Mouse (Mus musculus): ENCODE results near the gene Kcnj16. TPM values are rescaled to one million over a fixed set of nuclear protein-coding genes. Genes with fewer than 3 reads are reported as not detected.

Gene Kcnj16
- polyA plus RNA-seq, 1 experiment from 2014 or later = 1.8 TPM

DNA sequence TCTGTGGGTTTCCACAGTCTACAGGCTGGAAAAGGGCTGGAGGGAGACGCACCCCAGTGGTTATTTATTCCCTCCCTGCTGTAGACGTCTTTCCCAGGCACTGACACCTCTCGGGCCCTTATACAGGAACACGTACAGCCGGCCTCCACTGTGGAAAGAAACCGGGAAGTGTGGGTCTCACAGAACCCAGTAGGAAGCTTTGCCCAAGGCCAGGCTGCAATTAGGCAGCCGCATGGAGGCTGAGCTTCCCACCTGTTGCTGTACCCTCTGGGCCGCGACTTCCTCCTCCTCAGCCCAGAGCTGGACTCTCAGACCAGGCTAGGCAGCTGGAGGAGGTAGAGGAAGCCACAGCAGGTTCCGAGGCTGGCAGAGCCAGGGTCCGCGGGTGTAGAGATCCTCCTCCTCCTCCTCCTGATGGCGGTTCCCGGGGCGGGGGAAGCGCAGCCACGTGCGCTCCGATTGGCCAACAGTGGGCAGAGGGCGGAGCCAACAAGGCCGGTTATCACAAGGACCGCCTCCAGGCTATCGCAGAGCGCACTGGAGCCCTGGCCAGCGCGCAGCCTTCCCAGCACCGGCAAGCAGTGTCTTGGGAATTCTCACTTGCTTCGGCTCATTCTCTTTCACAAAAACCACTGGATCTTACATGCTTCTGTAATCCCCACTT lies 97.9 kb downstream of the Kcnj16 start, which contains the start of gene Kcnj2:
Gene Kcnj2, plus strand, starts transcription at position 530 of the 664 bp plus-strand sequence.
- H3K9ac ChIP-seq (ENCODE audit: low read depth, low read length) = peak within 1 kb of the TSS; percentile 57
- WGBS = 0% methylated on average over 28 of the region's 28 CpGs
- peak within 1 kb of the TSS; percentile 72 for H3K4me3 ChIP-seq (ENCODE audit: low read depth, low read length)
- ATAC-seq = peak; percentile 98
- H3K36me3 ChIP-seq (ENCODE audit: control insufficient read depth, insufficient read depth, low read length) = no peaks in the 10 kb centered on the region
- H3K4me2 ChIP-seq (ENCODE audit: low read length) = peak within 1 kb of the TSS; percentile 84
- no peaks in the 10 kb centered on the region for H3K9me3 ChIP-seq (replicated peaks; ENCODE audit: control insufficient read depth, low read length, poor library complexity, severe bottlenecking)
- no peaks in the 10 kb centered on the region; the same call in 1 of the 2 replicates for H3K4me1 ChIP-seq (ENCODE audit: control insufficient read depth, insufficient read depth, low read length)
- H3K27ac ChIP-seq (ENCODE audit: low read length) = peak within 1 kb of the TSS; percentile 62
- H3K27me3 ChIP-seq (ENCODE audit: control insufficient read depth, insufficient read depth, low read depth, low read length) = no peaks in the 10 kb centered on the region

DNA sequence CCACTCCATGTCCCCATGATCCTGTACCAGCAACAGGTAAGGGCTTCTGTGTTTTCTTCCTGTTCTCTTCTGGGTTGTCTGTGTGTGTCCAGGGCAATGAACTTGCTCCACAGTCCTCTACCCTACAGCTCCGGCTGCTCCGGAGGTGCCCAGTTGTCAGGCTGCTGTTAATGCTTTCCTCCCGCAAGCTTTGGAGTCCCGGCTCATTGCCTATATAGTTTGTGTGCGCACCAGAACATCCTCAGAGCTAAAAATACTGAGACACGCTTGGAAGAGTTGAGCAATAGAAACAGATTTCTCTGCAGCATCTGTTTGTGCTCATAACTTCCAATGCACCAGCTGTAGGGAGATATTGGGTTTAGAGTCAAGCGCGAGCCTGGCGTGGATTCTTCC lies 98.5 kb downstream of the Kcnj16 start:
- no peaks in the 10 kb centered on the region for H3K9me3 ChIP-seq (replicated peaks; ENCODE audit: control insufficient read depth, low read length, poor library complexity, severe bottlenecking)
- peak overlapping the region; percentile 57 for H3K9ac ChIP-seq (ENCODE audit: low read depth, low read length)
- H3K4me1 ChIP-seq (ENCODE audit: control insufficient read depth, insufficient read depth, low read length) = no peaks in the 10 kb centered on the region; the same call in 1 of the 2 replicates
- peak overlapping the region; percentile 84 for H3K4me2 ChIP-seq (ENCODE audit: low read length)
- peak; percentile 59; the same call in 1 of the 2 replicates for ATAC-seq
- peak overlapping the region; percentile 23; the same call in 1 of the 2 replicates for H3K27ac ChIP-seq (ENCODE audit: low read length)
- peak overlapping the region; percentile 72 for H3K4me3 ChIP-seq (ENCODE audit: low read depth, low read length)
- H3K27me3 ChIP-seq (ENCODE audit: control insufficient read depth, insufficient read depth, low read depth, low read length) = no peaks in the 10 kb centered on the region
- WGBS = under 1% methylated on average over 9 of the region's 9 CpGs
- no peaks in the 10 kb centered on the region for H3K36me3 ChIP-seq (ENCODE audit: control insufficient read depth, insufficient read depth, low read length)

GRCm38 (mm10) chr11:111067787-111068186 lies 100.0 kb downstream of the Kcnj16 start:
- ATAC-seq = no peak
- Histone ChIP-seq H3K4me3 (ENCODE audit: low read depth, low read length) (peak overlapping the region; percentile 72), H3K4me2 (ENCODE audit: low read length) (peak overlapping the region; percentile 84), H3K4me1 (ENCODE audit: control insufficient read depth, insufficient read depth, low read length) (no peaks in the 10 kb centered on the region; the same call in 1 of the 2 replicates), H3K9me3 (replicated peaks; ENCODE audit: control insufficient read depth, low read length, poor library complexity, severe bottlenecking) (no peaks in the 10 kb centered on the region), H3K27me3 (ENCODE audit: control insufficient read depth, insufficient read depth, low read depth, low read length) (no peaks in the 10 kb centered on the region), H3K36me3 (ENCODE audit: control insufficient read depth, insufficient read depth, low read length) (peaks cover 4% of the 10 kb centered on the region), H3K27ac (ENCODE audit: low read length) (no peak overlapping the region), H3K9ac (ENCODE audit: low read depth, low read length) (0 out of 2 replicates have a peak overlapping the region, but pooled peaks have one; percentile 14)
- WGBS = 66% methylated on average over 3 of the region's 3 CpGs

DNA sequence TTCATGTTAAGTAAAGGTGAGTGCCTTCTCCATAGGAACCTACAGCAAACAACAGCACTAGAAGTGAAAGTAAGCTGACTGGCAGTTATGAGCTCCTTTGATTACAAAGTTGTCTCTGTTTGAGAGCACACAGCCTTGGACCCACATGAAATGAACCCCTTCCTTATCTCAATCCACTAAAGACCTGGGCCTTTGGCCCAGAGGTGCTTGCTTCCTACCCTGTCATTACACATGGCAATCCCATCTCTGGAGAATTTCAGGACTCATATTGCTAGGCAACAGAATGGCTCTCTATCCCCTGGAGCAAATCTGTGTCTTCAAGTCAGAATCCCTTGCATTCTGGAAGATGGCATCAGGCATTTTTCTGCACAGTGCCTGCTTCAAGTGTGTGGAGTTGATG lies 102.6 kb downstream of the Kcnj16 start:
- no peak for ATAC-seq
- Histone ChIP-seq H3K27ac (ENCODE audit: low read length) (no peak overlapping the region), H3K27me3 (ENCODE audit: control insufficient read depth, insufficient read depth, low read depth, low read length) (no peaks in the 10 kb centered on the region)

DNA sequence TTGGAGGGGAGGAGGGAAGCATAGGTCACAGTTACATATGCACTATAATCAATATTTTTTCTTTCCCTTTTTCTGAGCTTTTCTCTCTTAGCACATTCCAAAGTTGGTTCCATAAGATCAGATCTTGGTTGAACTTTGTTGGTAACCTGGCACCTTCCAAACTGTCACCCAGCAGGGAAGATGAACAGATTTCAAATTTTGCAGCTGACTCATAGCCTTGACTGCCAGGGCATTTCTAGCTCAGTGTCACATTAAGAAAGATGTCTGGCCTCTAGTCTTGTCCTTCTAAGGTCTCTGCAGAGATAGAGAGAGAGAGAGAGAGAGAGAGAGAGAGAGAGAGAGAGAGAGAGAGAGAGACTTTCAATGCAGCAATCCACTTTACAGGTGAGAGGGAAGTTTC lies 106.3 kb downstream of the Kcnj16 start:
- no peak for ATAC-seq
- Histone ChIP-seq H3K4me3 (ENCODE audit: low read depth, low read length) (no peak overlapping the region), H3K9ac (ENCODE audit: low read depth, low read length) (no peak overlapping the region), H3K4me2 (ENCODE audit: low read length) (no peak overlapping the region), H3K27ac (ENCODE audit: low read length) (no peak overlapping the region), H3K27me3 (ENCODE audit: control insufficient read depth, insufficient read depth, low read depth, low read length) (no peaks in the 10 kb centered on the region), H3K9me3 (replicated peaks; ENCODE audit: control insufficient read depth, low read length, poor library complexity, severe bottlenecking) (no peaks in the 10 kb centered on the region), H3K4me1 (ENCODE audit: control insufficient read depth, insufficient read depth, low read length) (no peaks in the 10 kb centered on the region), H3K36me3 (ENCODE audit: control insufficient read depth, insufficient read depth, low read length) (peaks cover 4% of the 10 kb centered on the region)

More for the DNA sequence above, 102.6 kb downstream of the Kcnj16 start:
- no peak overlapping the region for H3K4me3 ChIP-seq (ENCODE audit: low read depth, low read length)
- no peak overlapping the region for H3K9ac ChIP-seq (ENCODE audit: low read depth, low read length)
- no peaks in the 10 kb centered on the region; the same call in 1 of the 2 replicates for H3K4me1 ChIP-seq (ENCODE audit: control insufficient read depth, insufficient read depth, low read length)
- peaks cover 4% of the 10 kb centered on the region for H3K36me3 ChIP-seq (ENCODE audit: control insufficient read depth, insufficient read depth, low read length)
- no peak overlapping the region for H3K4me2 ChIP-seq (ENCODE audit: low read length)
- no peaks in the 10 kb centered on the region for H3K9me3 ChIP-seq (replicated peaks; ENCODE audit: control insufficient read depth, low read length, poor library complexity, severe bottlenecking)

Other genes starting within 250 kb of the Kcnj16 start
- 1.4 and 1.6 TPM in 2 replicates for gene Kcnj2, start 98.1 kb downstream of the Kcnj16 start, polyA plus RNA-seq (2015; fragmentation: Nextera tagmentation; extraction: Ambion mirVana)

Measured in midbrain, embryonic 16.5 days (tissue).